15 mouse cellular contexts compared by ENCODE assay signal in genomic region chrX:57917441-57918145, GRCm38 (mm10).
DNase-seq lines count a peak whose midpoint lies in the region; ATAC-seq and TF ChIP-seq lines count a peak whose summit lies in the region.
"Had no signal": no experiment of that assay in that cellular context is flagged by ENCODE, and none has a peak within 500 bp of the region (broad histone marks: within the 10 kb centered on the region; RNA-seq: fewer than 3 reads in every experiment).

No protein-coding gene starts in this region.

- no peak for DNase-seq in kidney, adult 2 months
- peak; percentile 5 for DNase-seq in embryonic facial prominence, embryonic 11.5 days (ENCODE audit: low spot score)
- no peak for DNase-seq in lung, postnatal 4 days
- no peak for DNase-seq in adrenal gland, postnatal 14 days
- DNase-seq in cerebellum, postnatal 36 days, result no peak
- DNase-seq: cerebellum, adult 9-10 months; heart, postnatal 36 days; kidney, postnatal 14 days; thymus, postnatal 36 days had no signal

- ATAC-seq in kidney, embryonic 14.5 days (ENCODE audit: low FRiP score, low TSS enrichment), result 0 out of 2 replicates have a peak, but pooled peaks have one; percentile 35
- 0 out of 2 replicates have a peak, but pooled peaks have one; percentile 44 for ATAC-seq in embryonic facial prominence, embryonic 11.5 days (replicated peaks; ENCODE audit: insufficient number of reproducible peaks, low FRiP score, low TSS enrichment, low read depth)
- ATAC-seq in hindbrain, embryonic 15.5 days (ENCODE audit: low FRiP score, low read depth), result no peak
- ATAC-seq in midbrain, embryonic 16.5 days, result no peak
- ATAC-seq: CD4-positive, CD25-positive, alpha-beta regulatory T cell, adult 4 months had no signal

- peaks cover 33% of the 10 kb centered on the region for H3K27me3 ChIP-seq in kidney, embryonic 14.5 days (ENCODE audit: control insufficient read depth, insufficient read depth, low read length)
- H3K27me3 ChIP-seq in kidney, adult 2 months (replicated peaks; ENCODE audit: control insufficient read depth, insufficient read depth, low read length), result peaks cover 3% of the 10 kb centered on the region; the same call in 1 of the 2 replicates
- H3K27me3 ChIP-seq in embryonic facial prominence, embryonic 11.5 days (ENCODE audit: control insufficient read depth, insufficient read depth, low read length), result peaks cover 7% of the 10 kb centered on the region
- peaks cover 8% of the 10 kb centered on the region for H3K27me3 ChIP-seq in hindbrain, embryonic 15.5 days
- no peaks in the 10 kb centered on the region; the same call in 1 of the 2 replicates for H3K27me3 ChIP-seq in midbrain, embryonic 16.5 days (ENCODE audit: control insufficient read depth, insufficient read depth, low read depth, low read length)

- no peaks in the 10 kb centered on the region for H3K4me1 ChIP-seq in kidney, embryonic 14.5 days (ENCODE audit: control insufficient read depth, insufficient read depth, low read length)
- no peaks in the 10 kb centered on the region for H3K4me1 ChIP-seq in kidney, adult 2 months (ENCODE audit: control insufficient read depth, insufficient read depth, low read length)
- H3K4me1 ChIP-seq in embryonic facial prominence, embryonic 11.5 days (ENCODE audit: control insufficient read depth, insufficient read depth, low read length), result no peaks in the 10 kb centered on the region
- H3K4me1 ChIP-seq in hindbrain, embryonic 15.5 days (replicated peaks), result no peaks in the 10 kb centered on the region
- no peaks in the 10 kb centered on the region for H3K4me1 ChIP-seq in midbrain, embryonic 16.5 days (ENCODE audit: control insufficient read depth, insufficient read depth, low read length)

- H3K9ac ChIP-seq in kidney, embryonic 14.5 days (ENCODE audit: low read depth, low read length), result no peak overlapping the region
- no peak overlapping the region for H3K9ac ChIP-seq in embryonic facial prominence, embryonic 11.5 days (replicated peaks; ENCODE audit: low read length)
- H3K9ac ChIP-seq in hindbrain, embryonic 15.5 days, result no peak overlapping the region
- no peak overlapping the region for H3K9ac ChIP-seq in midbrain, embryonic 16.5 days (ENCODE audit: low read depth, low read length)

- WGBS in kidney, embryonic 14.5 days, result 18% methylated on average over 21 of the region's 21 CpGs
- WGBS in kidney, adult 2 months, result 7% methylated on average over 21 of the region's 21 CpGs
- WGBS in embryonic facial prominence, embryonic 11.5 days, result 20% methylated on average over 21 of the region's 21 CpGs
- WGBS in hindbrain, embryonic 15.5 days, result 27% methylated on average over 21 of the region's 21 CpGs
- WGBS in midbrain, embryonic 16.5 days, result 20% methylated on average over 21 of the region's 21 CpGs

- no peak for TF ChIP-seq CTCF in kidney, adult 2 months (conservative IDR thresholded peaks at IDR 0.05; ENCODE audit: insufficient read depth, insufficient read length, low read depth, low read length)

- H3K4me2 ChIP-seq in kidney, embryonic 14.5 days (replicated peaks; ENCODE audit: low read depth, low read length), result no peak overlapping the region
- H3K4me2 ChIP-seq in embryonic facial prominence, embryonic 11.5 days (ENCODE audit: low read depth, low read length), result no peak overlapping the region
- peak overlapping the region; percentile 25; the same call in 1 of the 2 replicates for H3K4me2 ChIP-seq in hindbrain, embryonic 15.5 days
- peak overlapping the region; percentile 21; the same call in 1 of the 2 replicates for H3K4me2 ChIP-seq in midbrain, embryonic 16.5 days (ENCODE audit: low read length)

- no peaks in the 10 kb centered on the region for H3K36me3 ChIP-seq in kidney, embryonic 14.5 days (ENCODE audit: control insufficient read depth, insufficient read depth, low read length)
- H3K36me3 ChIP-seq in kidney, adult 2 months (ENCODE audit: control insufficient read depth, insufficient read depth, low read length), result no peaks in the 10 kb centered on the region
- no peaks in the 10 kb centered on the region for H3K36me3 ChIP-seq in embryonic facial prominence, embryonic 11.5 days (replicated peaks; ENCODE audit: control insufficient read depth, insufficient read depth, low read depth, low read length)
- no peaks in the 10 kb centered on the region for H3K36me3 ChIP-seq in hindbrain, embryonic 15.5 days
- no peaks in the 10 kb centered on the region for H3K36me3 ChIP-seq in midbrain, embryonic 16.5 days (ENCODE audit: control insufficient read depth, insufficient read depth, low read length)

- no peak overlapping the region for H3K27ac ChIP-seq in kidney, embryonic 14.5 days (ENCODE audit: low read depth, low read length)
- H3K27ac ChIP-seq in kidney, adult 2 months (ENCODE audit: insufficient read depth, low read depth, low read length), result no peak overlapping the region
- no peak overlapping the region for H3K27ac ChIP-seq in embryonic facial prominence, embryonic 11.5 days (replicated peaks; ENCODE audit: low read depth, low read length)
- H3K27ac ChIP-seq in hindbrain, embryonic 15.5 days (replicated peaks), result no peak overlapping the region
- no peak overlapping the region for H3K27ac ChIP-seq in midbrain, embryonic 16.5 days (ENCODE audit: low read length)
- H3K27ac ChIP-seq: left cerebral cortex, adult 2 months had no signal

- no peak for TF ChIP-seq POLR2A in kidney, adult 2 months (IDR thresholded peaks at IDR 0.05; ENCODE audit: low read depth, low read length)

- H3K9me3 ChIP-seq in kidney, embryonic 14.5 days (ENCODE audit: control insufficient read depth, low read length), result no peaks in the 10 kb centered on the region
- no peaks in the 10 kb centered on the region for H3K9me3 ChIP-seq in embryonic facial prominence, embryonic 11.5 days (replicated peaks; ENCODE audit: control insufficient read depth, low read length)
- H3K9me3 ChIP-seq in hindbrain, embryonic 15.5 days, result no peaks in the 10 kb centered on the region
- H3K9me3 ChIP-seq in midbrain, embryonic 16.5 days (replicated peaks; ENCODE audit: control insufficient read depth, low read length, poor library complexity, severe bottlenecking), result no peaks in the 10 kb centered on the region

- no peak overlapping the region for H3K4me3 ChIP-seq in kidney, embryonic 14.5 days (ENCODE audit: low read length)
- H3K4me3 ChIP-seq in kidney, adult 2 months (ENCODE audit: insufficient read depth, low read depth, low read length), result no peak overlapping the region
- H3K4me3 ChIP-seq in embryonic facial prominence, embryonic 11.5 days (ENCODE audit: low read depth, low read length), result no peak overlapping the region
- H3K4me3 ChIP-seq in hindbrain, embryonic 15.5 days, result no peak overlapping the region
- H3K4me3 ChIP-seq in midbrain, embryonic 16.5 days (ENCODE audit: low read depth, low read length), result no peak overlapping the region
- H3K4me3 ChIP-seq: erythroblast, embryonic 14.5 days; left cerebral cortex, adult 2 months had no signal

Comparison
In these comparisons a context has a peak if more than half of its experiments do, and no peak if none do; other contexts are left out.
1. ATAC-seq: peak in kidney, embryonic 14.5 days (single experiment) and embryonic facial prominence, embryonic 11.5 days (single experiment); none in hindbrain, embryonic 15.5 days (single experiment) and midbrain, embryonic 16.5 days (single experiment).
2. H3K4me2 ChIP-seq: peak in hindbrain, embryonic 15.5 days (single experiment) and midbrain, embryonic 16.5 days (single experiment); none in kidney, embryonic 14.5 days (single experiment) and embryonic facial prominence, embryonic 11.5 days (single experiment).